Mouse (Mus musculus) forebrain, embryonic 14.5 days (tissue): ENCODE data around the gene Acap2. TPM values are rescaled to one million over a fixed set of nuclear protein-coding genes. Genes with fewer than 3 reads are reported as not detected.

ENCODE experiments used
- ATAC-seq: fragments of 200-750 bp; cut with Nextera tagmentation; 2 replicates; pipeline ENCODE4 v1.8.0; 2017; ENCODE audit warnings: mild to moderate bottlenecking, moderate library complexity
- DNase-seq: peaks from one replicate; pipeline ENCODE4 v3.0.0-alpha.2; 2015; ENCODE audit warnings: low spot score
- H3K27ac ChIP-seq: fragments of 300-500 bp; sonication (generic); 2 replicates; pipeline ENCODE4 v1.5.1; 2014; ENCODE audit warnings: low read depth, mild to moderate bottlenecking, control low read depth, low read length, moderate library complexity
- H3K27me3 ChIP-seq: fragments of 300-500 bp; sonication (generic); replicated peaks from 2 replicates; pipeline ENCODE4 v1.6.1; 2014; ENCODE audit warnings: low read length, control low read depth, mixed read lengths; ENCODE audit not compliant: control insufficient read depth, insufficient read depth
- H3K36me3 ChIP-seq: fragments of 300-500 bp; sonication (generic); 2 replicates; pipeline ENCODE4 v1.6.1; 2014; ENCODE audit warnings: low read length, control low read depth; ENCODE audit not compliant: control insufficient read depth, insufficient read depth
- H3K4me1 ChIP-seq: fragments of 300-500 bp; sonication (generic); 2 replicates; pipeline ENCODE4 v1.6.1; 2014; ENCODE audit warnings: antibody characterized with exemption, low read length, control low read depth; ENCODE audit not compliant: control insufficient read depth, insufficient read depth
- H3K4me2 ChIP-seq: fragments of 300-500 bp; sonication (generic); 2 replicates; pipeline ENCODE4 v1.6.1; 2014; ENCODE audit warnings: mild to moderate bottlenecking, control low read depth, low read length
- H3K4me3 ChIP-seq: fragments of 300-500 bp; sonication (generic); 2 replicates; pipeline ENCODE4 v1.5.1; 2014; ENCODE audit warnings: low read depth, low read length, control low read depth
- H3K9ac ChIP-seq: fragments of 300-500 bp; sonication (generic); 2 replicates; pipeline ENCODE4 v1.6.1; 2014; ENCODE audit warnings: mild to moderate bottlenecking, low read length, control low read depth, moderate library complexity
- H3K9me3 ChIP-seq: fragments of 300-500 bp; sonication (generic); replicated peaks from 2 replicates; pipeline ENCODE4 v1.6.1; 2016; ENCODE audit warnings: low read length, control low read depth, mixed read lengths; ENCODE audit not compliant: control insufficient read depth
- WGBS: fragments of 180-500 bp; shearing (Covaris S2); extraction: QIAGEN DNeasy Blood & Tissue Kit; methylation state at CpG from one replicate; pipeline ENCODE4 v1.1.7; 2014; 5-methylcytosine and 5-hydroxymethylcytosine counted together
- polyA plus RNA-seq: library from polyadenylated mRNA; unstranded; fragments of >200 nt; fragmentation: Nextera tagmentation; extraction: Ambion mirVana; gene quantifications from 2 replicates; pipeline ENCODE4 v1.2.1, GENCODE M21; 2014

The Acap2 gene
- polyA plus RNA-seq, 1 experiment from 2014 or later: 11.3 TPM

DNA sequence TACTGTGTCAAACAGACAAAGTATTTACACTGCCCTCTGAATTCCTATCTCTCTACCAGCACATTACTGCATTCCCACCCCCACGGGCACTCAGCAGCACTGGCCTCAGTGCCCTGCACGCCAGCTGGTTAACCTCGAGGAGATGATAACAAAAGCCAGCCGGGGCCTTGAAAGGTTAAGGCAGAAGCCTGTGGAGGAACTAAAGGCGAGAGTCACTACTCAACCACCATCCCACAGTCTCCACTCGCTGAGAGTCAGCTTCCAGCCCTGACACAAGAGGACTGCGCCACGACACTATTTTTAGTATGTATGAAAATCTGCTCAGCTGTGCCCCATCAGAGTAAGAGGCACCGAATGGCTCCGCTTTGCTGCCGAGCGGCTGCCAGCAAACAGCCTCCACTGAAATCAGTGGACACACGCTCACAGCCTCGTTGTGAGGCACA, 154.8 kb downstream of the Acap2 start:
- 82% methylated on average over 14 of the region's 14 CpGs for WGBS
- no peaks in the 10 kb centered on the region for H3K36me3 ChIP-seq
- H3K9me3 ChIP-seq: no peaks in the 10 kb centered on the region
- no peak overlapping the region for H3K9ac ChIP-seq
- no peak overlapping the region for H3K27ac ChIP-seq
- H3K4me3 ChIP-seq: no peak overlapping the region
- DNase-seq: no peak
- H3K4me2 ChIP-seq: no peak overlapping the region
- ATAC-seq: no peak
- no peaks in the 10 kb centered on the region for H3K27me3 ChIP-seq
- H3K4me1 ChIP-seq: no peaks in the 10 kb centered on the region

DNA sequence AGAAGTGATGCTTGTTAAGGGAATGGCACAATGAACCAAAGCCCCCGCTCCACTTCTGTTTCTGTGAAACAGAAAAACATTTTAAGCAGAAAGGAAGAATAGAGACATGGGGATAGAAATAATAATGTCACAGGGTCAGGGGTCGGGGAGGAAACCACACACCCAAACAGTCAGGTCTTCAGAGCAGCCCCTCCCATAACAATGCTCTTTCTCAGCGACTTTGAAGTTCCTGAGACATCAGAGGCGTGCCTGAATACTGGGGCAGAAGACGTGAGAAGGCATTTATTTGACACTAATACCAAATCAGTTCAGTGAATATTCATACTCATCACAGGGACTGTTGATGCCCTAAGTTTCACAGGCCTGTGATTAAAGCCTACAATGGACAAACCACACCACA, 155.8 kb downstream of the Acap2 start:
- Histone ChIP-seq H3K27ac (no peak overlapping the region), H3K4me2 (no peak overlapping the region), H3K27me3 (no peaks in the 10 kb centered on the region), H3K4me3 (no peak overlapping the region), H3K36me3 (no peaks in the 10 kb centered on the region), H3K9ac (no peak overlapping the region), H3K9me3 (no peaks in the 10 kb centered on the region), H3K4me1 (no peaks in the 10 kb centered on the region)
- ATAC-seq (no peak), DNase-seq (no peak)
- 76% methylated on average over 5 of the region's 5 CpGs for WGBS

DNA sequence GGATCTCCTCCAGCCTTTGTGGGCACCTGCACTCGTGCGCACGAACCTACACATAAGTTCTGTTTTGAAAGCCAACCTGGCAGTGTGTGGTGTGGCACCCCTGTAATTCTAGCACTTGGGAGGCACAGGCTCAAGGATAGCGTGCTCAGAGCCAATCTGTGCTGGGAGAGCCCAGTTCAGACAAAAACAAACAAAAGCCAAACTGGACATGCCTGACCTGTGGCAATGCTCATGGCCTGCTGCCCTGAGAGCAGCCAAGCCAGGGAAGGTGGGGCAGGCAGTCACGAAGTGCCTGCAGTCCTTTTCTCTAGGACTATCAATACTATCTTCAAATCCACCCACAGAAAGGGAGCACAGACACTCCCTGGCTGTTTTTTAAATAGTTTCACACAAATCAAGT, 157.9 kb downstream of the Acap2 start:
- WGBS: 94% methylated on average over 5 of the region's 5 CpGs
- no peak overlapping the region for H3K4me3 ChIP-seq
- H3K27me3 ChIP-seq: no peaks in the 10 kb centered on the region
- H3K9me3 ChIP-seq: no peaks in the 10 kb centered on the region
- no peaks in the 10 kb centered on the region for H3K4me1 ChIP-seq
- H3K27ac ChIP-seq: no peak overlapping the region
- H3K9ac ChIP-seq: no peak overlapping the region
- DNase-seq (no peak), ATAC-seq (no peak)
- H3K4me2 ChIP-seq: no peak overlapping the region
- H3K36me3 ChIP-seq: no peaks in the 10 kb centered on the region

Other genes with a start within 250 kb of the Acap2 start
- 8.3 and 8.5 TPM in 2 replicates for gene Xxylt1, start 119.8 kb downstream of the Acap2 start, polyA plus RNA-seq
- 89.0 and 90.5 TPM in 2 replicates for gene Ppp1r2, start 74.0 kb upstream of the Acap2 start, polyA plus RNA-seq
- 65.3 and 91.8 TPM in 2 replicates for gene Apod, start 113.6 kb upstream of the Acap2 start, polyA plus RNA-seq
- 125 and 139 TPM in 2 replicates for gene Bdh1, start 221.0 kb upstream of the Acap2 start, polyA plus RNA-seq